Mouse (Mus musculus): ENCODE measurements around the gene Trp53tg5.

GRCm38 (mm10) chr2:164499317-164499716 is 25.8 kb upstream of the Trp53tg5 start:
- TF ChIP-seq GATA1 (IDR thresholded peaks at IDR 0.05; ENCODE audit: borderline replicate concordance, low read length) (no peak), FLI1 (IDR thresholded peaks at IDR 0.05; ENCODE audit: low read length) (no peak)

All from megakaryocyte, embryonic 14.5 days (primary cell).